Mouse (Mus musculus): ENCODE results near the gene Zmym6.

GRCm38 (mm10) chr4:127038828-127039349 lies 38.3 kb upstream of the Zmym6 start:
- TF ChIP-seq POLR2A (IDR thresholded peaks at IDR 0.05; ENCODE audit: borderline replicate concordance, insufficient read depth, low read length), result no peak
- no peak for TF ChIP-seq CTCF (IDR thresholded peaks at IDR 0.05; ENCODE audit: borderline replicate concordance, insufficient read depth, low read depth, low read length)
